Mouse (Mus musculus) c-Kit-positive CD71-negative TER-119-negative erythroid progenitor cells, embryonic 14.5 days (primary cell): ENCODE data around the gene Pigk.
"Not testable (repeated sequence)": the region's sequence is repeated elsewhere in the genome, so short reads cannot be mapped to it uniquely, and the experiment has no call there.

Source experiments
- DNase-seq: peaks from one replicate; pipeline ENCODE4 v3.0.0-alpha.2; 2013; ENCODE audit warnings: low read depth

Gene Pigk

DNA sequence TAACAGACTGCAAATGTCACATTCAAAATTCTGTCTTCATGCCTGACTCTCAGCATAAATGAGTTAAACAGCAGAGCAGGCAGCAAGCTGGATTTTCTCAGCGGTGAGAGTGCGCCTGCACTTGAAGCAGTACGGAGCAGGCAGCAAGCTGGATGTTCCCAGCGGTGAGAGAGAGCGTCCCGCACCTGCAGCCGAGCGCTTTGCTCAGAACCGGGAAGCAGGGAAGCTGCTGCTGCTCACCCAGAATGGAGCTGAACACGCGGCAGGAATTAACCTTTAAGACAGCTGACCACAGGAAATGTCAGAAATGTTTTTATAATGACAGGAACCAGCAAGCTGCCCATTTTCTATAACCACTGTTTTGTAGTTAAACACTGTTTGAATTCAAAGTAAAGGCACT is 53.6 kb downstream of the Pigk start:
- no peak for DNase-seq

DNA sequence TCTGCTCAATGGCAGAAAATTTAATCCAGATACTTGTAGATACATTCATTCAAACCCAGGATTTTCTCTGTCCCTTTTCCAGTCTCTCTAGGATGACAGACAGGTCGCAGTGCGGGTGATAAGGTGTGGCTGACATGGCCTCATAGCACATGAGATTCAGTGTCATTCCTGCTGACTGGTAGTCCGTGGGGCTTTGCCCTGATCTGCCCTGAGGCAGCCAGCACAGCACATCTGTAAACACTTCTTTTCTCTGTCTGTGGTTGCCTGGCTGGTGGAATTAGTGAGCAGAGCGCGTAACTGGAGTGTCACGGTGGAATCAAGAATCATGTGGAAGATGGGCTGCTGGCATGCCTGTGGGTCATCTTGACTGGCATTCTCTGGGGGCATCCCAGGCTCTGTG is 56.2 kb downstream of the Pigk start:
- no peak for DNase-seq

DNA sequence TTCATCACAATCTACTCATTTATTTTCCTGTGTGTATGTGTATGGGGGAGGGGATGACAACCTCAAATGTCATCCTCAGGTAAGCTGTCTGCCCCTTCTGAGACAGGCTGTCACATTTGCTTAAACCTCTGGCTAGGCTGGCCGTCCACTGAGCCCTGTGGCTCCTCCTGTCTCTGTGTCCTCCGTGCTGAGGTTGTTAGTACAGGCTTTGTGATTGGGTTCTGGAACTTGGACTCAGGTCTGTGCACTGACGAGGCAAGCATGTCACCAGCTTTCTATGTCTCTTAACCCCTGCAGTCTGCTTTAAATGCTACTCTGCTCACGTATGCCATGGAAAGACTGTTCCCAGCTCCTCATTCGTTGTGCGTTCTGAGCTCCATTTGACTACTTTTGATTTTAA is 62.5 kb downstream of the Pigk start:
- DNase-seq, result no peak

DNA sequence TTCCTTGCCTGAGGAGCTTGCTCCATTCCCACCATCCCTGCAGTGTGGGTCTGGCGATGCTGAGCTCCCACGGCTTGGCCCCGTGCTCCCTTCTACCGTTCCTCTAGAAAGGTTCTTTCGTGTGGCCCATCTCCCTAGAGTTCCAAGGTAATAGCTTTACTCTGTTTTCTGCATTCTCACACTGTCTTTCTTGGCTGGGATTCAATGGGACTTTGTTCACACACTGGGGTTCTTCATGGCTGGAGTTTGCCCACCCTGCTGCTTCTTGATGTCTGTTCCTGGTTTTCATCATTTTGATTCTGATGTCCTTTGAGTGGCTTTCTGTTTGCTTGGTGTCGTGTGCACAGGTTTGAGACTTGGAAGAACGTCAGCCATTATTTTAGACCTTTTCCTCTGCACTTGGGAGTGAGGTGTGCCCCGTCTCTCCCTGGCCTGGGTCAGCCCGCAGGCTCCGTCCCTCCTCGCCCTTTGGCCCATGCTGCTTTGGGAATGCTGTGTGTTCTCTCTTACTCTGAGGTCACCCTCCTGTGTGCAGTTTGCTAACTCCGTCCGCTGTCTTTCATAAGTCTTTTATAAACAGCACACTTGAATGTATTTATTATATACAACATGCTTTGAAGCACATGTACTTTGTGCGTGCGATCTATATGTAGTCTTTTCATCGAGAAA is 63.1 kb downstream of the Pigk start:
- DNase-seq, result no peak

DNA sequence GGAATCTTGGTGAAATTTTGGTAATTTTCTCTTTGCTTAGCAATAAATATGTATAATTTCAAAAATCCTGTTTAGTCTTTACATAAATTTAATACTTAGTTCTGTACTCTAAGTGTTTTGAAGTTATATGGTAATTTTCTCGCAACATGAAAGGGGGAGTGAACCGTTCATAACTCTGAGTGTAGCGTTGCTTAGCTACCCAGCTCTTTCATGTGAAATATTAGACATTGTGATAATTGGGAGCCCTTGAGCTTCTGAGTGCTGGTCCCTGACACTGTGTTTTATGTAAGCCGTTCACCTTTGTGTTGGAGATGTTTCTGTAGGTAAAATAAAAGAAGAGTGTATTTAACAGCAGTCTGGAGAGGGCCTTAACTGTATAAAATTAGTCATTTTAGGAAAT is 65.9 kb downstream of the Pigk start:
- DNase-seq, result no peak

DNA sequence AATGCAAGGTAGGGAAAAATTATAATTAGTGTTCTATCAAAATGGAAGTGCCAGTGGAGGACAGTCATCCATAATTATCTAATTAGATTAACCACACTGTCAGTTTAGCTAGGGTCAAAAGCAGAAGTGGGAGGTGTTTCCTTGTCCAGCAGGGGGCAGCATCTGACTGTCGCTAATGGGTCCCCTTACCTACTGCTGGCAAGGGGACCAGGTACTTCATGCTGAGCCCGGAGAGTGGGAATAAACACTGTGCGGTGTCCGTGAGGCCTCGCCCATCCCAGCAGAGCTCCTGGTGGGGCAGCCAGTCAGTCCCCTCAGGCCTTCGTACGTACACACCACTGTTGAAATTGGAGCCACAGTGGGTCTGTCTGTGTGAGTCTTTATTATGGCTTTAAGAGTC is 69.9 kb downstream of the Pigk start:
- peak; percentile 76 for DNase-seq

DNA sequence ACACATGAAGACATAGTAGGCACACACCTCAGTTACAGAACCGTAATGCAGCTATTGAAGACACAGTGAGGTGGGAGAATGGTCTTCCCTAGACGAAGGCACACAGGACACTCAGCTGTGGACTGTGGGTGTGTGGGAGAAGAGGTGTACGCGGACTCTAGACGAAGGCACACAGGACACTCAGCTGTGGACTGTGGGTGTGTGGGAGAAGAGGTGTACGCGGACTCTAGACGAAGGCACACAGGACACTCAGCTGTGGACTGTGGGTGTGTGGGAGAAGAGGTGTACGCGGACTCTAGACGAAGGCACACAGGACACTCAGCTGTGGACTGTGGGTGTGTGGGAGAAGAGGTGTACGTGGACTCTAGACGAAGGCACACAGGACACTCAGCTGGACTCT is 70.5 kb downstream of the Pigk start:
- not testable (repeated sequence) for DNase-seq

DNA sequence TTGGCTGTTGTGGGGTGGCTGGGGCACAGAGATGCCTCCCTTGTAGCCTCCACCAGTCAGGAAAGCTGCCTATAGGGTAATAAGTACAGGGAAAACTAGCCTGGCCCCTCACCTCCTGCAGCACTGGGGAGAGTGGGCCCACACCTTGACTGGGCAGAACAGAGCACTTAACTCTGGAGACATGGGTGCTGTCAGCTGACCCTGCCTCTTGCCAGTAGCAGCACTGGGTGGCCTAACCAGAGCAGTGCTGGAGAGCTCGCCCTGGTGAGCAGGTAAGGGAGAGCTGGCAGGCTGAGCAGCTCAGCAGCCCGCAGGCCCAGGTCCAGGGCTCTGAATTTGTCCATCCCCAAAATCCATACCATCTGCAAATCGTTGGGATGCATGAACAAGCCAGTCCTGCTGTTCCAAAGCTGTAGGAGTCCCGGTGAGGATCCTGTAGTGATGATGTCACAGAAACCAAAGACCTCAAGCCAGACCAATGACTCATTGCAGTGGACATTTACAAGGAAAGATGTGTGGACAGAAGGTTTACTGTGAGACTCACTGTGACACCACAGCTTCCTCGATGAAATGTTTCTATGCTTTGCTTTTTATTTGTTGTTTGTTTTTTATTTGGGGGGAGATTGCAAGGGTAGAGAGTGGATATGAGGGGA is 74.5 kb downstream of the Pigk start:
- DNase-seq, result not testable (repeated sequence)

DNA sequence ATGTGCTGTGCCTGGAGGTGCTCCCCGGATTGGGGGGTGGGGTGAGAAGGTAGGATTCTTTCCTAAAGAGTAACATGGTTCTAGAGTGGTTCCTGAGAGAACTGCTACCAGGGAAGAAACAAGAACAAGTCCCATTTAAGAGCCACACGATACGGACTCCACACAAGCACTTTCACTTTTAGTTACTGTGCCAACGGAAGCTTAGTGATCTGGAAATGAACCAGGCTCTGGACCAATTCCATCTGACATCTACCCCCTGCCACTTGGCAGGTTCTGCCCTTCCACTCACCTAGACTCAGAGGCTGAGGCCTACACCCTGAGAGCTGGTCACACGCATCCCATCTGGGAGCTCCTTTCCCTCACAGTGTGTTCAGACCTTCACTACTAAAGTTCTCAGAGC is 78.7 kb downstream of the Pigk start:
- no peak for DNase-seq

DNA sequence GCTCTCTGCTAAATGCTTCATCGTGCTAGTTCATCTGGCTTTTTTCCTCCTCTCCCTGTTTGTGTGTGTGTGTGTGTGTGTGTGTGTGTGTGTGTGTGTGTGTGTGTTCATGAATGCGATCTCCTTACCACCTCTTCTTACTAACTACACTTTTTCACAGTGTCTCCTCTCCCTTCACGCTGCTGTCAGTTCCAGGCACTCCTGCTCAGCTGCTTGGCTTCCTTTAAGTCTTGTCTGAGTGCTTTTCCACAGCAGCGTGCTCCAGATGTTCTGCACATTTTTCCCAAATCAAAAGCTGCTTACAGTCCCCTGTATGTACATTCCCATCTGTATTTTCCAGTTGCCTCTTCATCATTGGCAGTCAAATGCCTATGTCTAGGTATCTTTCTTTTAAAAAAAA is 79.1 kb downstream of the Pigk start:
- DNase-seq, result no peak

DNA sequence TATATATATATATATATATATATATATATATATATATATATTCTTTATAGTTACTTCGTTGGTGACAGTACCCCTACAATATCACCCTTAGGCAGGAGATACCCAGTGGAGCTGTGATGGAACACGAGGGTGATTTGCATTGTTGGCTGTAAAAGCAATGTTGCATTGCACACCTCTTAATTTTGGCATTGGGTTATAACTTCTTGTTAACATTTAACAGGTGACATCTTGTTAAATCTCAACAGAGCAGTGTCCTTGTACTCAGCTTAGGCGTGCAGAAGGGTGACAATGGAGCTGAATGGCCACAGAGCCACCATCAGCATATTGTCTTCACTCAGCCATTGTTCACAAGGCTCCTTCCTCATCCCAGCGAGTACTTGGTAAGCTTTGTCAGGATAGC is 82.3 kb downstream of the Pigk start:
- no peak for DNase-seq

DNA sequence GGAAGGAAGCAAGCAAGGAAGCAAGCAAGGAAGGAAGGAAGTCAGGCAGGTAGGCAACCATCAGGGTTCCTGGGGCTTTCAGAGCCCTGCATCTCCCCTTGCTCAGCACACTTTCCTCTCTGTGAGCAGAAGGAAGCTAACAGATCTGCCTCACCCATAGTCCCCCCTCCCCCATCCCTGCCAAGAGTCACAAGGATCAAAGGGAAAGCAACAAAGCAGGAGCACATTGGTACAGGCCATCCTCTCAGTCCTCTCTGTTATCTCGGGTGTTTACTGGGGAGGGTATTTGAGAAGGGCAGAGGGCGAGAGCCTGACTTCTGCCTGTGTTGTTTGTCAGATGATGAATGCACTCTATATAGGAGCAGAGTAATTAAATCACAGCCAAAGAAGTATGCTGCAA is 83.5 kb downstream of the Pigk start:
- DNase-seq, result no peak

DNA sequence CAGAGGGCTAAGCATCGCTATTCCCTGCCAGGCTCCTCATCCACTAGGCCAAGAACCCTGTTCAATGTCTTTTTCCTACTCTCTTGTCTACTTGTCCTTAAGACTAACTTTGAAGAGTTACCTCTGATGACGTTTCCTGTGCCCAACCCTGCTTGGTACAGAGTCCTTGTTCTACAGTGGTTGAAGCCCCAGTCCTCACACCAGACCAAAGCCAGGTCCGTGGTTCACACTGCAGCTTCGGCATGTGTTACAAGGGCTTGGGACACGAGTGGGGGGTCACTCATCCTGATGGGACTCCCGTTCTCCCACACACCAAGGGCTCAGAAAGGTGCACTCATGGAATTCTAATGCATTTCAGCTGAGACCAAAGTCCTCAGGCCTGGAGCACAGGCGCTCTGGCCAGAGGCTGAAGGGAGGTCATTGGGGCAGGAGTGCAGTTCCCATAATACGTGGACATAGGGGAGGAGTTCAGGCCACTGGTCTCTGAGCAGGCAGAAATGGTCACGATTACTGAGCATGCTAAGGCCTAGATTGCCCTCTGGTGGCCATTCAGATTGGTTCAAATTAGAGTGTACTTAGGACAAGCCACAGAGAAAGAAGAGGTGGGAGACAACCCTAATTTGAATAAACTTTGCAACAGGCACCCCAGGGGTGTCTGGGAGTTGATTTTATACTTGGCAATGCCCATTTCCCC is 86.0 kb downstream of the Pigk start:
- no peak for DNase-seq

DNA sequence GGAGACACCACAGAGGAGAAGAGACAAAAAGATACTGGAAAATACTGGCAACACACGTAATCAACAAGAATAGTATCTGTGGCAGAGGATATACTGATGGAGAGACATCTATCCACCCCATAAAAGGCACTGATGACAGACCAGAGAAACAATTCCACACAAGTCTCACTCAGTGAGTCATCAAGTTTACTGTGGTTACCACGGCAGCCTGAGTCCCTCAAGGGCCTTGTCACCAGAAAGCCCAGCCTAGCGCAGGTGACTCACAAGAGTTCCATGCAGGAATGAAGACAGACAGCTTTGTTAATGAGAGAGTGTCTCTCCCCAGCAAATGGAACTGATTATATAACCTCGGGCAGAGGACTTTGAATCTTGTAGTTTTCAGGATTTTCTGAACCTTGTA is 100.0 kb downstream of the Pigk start:
- DNase-seq, result peak; percentile 16

DNA sequence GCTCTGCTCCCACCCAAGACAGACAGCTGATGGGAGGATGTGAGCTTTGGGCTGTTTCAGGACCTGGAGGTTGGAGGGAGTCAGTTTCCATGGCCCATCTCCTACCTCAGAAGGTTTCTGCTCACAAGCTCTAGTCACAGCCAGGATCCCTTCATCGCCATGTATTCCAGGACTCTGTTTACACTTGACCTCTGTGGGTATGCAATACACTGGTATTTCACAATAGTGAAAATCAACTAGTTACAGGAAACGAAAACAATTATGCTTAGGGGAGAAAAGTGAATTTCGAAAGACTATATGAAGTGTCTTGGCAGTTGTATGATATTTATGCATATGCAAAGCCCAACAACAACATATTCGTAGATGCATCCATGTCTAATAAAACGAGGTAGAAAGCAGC is 101.2 kb downstream of the Pigk start:
- no peak for DNase-seq

DNA sequence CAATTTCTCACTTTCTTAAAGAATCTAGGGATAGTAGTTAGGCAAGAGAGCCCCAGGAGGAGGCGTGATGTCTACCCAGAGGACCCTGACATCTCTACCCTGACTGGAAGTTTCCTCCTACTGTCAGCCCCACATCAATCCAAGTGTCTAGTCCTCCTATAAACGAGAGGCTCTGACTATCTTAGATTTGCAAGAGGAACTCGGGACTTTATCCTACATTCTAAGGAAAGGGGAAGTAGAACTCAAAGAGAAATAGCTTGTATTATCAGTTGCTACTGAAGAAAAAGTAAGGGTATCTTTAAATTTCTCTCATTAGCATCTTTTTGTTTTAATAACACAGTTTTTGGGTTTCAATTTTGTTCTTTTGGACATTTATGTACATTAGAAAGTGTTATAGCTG is 106.5 kb downstream of the Pigk start:
- no peak for DNase-seq

DNA sequence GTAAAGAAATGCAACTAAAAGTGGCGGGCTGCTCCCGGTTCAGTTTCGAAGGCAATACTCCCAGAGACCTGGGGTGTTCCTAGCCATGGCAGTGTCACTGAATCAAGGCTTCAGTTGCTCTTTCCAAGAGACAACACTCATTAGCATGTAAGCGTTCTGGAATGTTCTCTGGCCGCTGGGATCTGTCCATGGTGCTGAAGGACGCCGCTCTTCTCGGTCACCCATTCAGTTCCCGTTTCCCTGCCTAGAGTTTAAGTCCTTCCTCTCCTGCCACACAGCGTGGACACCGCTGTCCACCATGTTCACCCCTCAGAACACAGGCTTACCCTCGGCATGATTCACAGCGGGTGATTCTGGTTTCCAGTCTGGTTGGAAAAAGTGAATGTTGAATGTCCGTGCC is 107.3 kb downstream of the Pigk start:
- DNase-seq, result peak; percentile 49

DNA sequence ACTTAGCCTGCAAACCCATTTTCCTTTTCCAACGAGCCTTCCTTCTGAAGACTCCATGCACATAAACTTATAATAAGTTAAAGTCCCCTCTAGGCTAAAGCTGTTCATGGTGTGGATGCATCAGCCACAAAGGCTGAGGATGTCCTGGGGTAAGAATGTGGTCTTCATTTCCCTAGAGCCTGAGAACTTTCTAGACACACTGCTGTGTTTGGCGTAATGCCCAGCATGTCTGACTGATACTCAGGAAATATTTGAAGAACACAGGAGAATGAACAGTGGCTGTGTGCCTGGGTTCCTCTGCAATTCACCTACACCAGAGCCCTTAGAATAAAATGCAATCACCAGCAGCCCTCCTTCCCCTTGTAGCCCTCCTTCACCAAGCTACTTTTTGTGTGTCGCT is 117.5 kb downstream of the Pigk start:
- DNase-seq, result no peak

DNA sequence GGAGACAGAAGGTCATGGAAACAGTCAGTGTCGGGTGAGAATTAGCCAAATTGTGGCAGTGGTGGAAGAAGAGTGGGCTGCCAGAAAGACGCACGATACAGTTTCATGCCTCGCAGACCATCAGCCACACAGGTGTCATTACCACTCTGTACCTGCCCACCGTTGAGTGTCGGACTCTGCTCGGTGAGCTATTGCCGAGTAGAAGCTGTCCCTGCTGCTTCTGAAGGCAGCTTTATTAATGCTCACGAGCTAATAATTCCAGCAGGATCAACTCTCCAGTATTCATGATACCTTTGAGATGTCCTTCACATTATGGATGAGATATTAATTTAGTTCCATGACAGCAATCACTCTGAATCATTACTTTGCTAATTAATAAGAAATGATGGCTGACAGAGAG is 118.1 kb downstream of the Pigk start:
- no peak for DNase-seq

DNA sequence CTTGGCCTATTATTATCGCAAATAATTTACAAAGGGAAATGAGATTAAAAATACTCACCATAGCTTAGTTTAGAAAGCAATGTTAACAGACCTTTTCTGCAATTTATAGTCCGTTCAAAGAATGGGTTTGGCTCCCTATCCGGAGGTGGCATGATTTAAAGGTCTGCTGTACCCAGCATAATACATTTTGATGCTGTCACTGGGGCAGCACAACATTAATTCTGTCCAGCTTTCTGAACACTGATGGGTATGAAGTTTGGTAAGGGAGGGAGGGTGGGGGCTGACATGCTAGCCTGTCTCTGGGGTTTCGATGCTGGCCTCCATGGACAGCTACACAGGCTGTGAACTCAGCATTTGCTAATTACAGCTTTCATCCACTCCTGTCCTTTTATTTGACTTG is 118.5 kb downstream of the Pigk start:
- DNase-seq, result no peak

DNA sequence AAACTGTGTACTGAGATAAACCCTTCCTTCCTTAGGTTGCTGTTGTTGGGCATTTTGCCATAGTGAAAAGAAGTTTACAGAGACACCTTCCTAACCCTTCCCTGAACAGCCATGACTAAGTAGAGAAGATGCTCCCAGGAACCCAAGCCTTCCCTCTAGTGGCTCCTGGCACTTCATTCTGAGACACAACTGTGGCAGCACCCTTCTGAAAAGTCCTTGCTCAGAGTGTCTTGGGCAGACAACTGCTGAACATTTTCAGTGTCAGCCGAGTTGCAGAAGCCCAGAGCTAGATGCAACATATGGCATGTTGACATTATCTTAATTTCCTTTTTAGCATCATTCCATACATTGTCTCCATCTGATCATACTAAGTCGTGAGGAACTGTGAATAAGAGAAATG is 123.5 kb downstream of the Pigk start:
- no peak for DNase-seq

DNA sequence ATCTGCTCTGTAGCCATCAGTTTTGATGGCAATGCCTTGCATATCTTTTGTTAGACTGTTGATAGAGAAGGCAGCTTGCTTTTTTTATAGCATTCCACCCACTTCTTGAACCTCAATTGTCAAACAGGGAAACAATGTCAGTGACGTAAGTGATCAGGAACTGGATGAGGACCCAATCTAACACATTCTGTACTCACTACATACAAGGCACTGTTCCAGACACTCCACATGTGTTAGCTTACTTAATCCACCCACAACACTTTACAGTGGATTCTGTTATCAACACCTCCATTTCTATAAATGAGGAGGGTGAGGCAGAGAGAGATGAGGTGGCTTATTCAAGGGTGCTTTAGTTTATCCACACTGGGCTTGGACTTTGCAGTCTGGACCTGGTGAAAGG is 124.0 kb downstream of the Pigk start:
- no peak for DNase-seq

DNA sequence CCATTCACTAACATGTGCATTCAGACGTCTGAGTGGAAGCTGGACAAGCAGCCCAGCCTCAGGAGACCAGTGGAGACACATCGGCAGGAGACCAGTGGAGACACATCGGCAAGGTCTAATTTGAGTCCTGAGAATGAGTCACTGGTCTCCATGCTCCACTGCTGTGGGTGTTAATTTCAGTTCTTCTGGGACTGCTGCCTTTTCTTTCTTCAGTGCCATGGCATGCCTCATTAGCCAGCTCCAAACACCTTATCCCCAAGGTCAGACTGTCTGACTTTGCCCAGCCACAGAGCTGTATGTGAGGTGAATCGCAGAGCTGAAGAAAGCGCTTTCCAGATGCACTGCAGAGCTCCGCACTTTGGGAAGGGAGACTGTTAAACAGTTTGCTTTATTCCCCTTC is 127.4 kb downstream of the Pigk start:
- DNase-seq, result no peak

DNA sequence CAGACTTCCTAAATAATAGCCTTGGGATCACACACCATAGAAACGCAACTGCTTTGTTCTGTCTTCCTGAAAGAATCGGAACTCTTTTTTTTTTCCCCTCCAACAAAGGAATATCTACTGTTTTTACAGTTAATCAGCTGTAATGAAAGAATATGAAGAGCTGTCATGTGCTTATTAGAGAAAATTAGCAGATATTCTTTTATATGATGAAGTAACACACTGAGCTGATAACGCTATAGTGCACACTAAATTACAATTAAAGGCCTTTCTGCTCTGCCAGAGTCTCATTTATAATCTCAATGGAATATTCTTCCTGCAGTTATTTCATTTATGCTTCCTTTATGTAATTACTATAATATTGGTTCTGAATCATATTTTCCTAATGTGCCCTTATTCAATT is 128.7 kb downstream of the Pigk start:
- DNase-seq, result no peak
